Mouse (Mus musculus): Measurements from ENCODE around the gene Peg10. TPM values are rescaled to one million over a fixed set of nuclear protein-coding genes. Genes with fewer than 3 reads are reported as not detected.

Gene Peg10
- polyA plus RNA-seq, 1 experiment, result 23.0 TPM

DNA sequence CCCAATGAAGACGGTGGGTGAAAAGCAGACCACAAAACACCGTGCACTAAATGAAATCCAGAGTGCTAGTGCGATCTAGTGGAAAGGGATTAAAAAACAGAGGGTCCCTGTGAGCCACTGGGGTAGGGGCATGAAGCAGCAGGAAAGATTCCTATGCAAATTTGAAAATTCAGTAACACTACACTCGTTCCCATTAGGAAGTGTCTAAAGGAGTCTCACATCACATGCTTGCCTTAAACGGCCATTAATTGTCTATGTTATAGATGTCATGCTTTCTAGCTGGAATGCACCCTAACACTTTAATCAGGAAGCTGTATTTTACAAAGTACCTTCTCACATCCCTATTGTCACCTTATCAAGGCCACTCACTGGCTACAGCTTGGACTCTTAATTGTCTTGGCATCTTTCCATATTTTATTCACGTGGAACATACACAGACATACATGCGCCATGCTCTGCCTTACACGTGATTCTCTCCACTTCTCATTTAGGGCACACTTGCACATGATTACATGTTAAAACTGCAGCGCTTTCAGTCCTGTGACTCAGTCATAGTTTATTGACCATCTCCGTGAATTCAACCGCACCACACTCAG, 9.0 kb upstream of the Peg10 start:
- Histone ChIP-seq H3K36me3 (ENCODE audit: control insufficient read depth, insufficient read depth, low read length) (no peaks in the 10 kb centered on the region), H3K27ac (ENCODE audit: control insufficient read depth, insufficient read depth, low read depth, low read length) (no peak overlapping the region), H3K4me1 (ENCODE audit: control insufficient read depth, insufficient read depth, low read length) (no peaks in the 10 kb centered on the region), H3K27me3 (ENCODE audit: control insufficient read depth, insufficient read depth, low read length) (no peaks in the 10 kb centered on the region), H3K4me3 (ENCODE audit: control insufficient read depth, low read depth, low read length) (no peak overlapping the region)
- TF ChIP-seq CTCF (IDR thresholded peaks at IDR 0.05; ENCODE audit: control insufficient read depth, insufficient read depth, insufficient replicate concordance, low read depth, low read length) (no peak), POLR2A (IDR thresholded peaks at IDR 0.05; ENCODE audit: control insufficient read depth, low read depth, low read length) (no peak)

DNA sequence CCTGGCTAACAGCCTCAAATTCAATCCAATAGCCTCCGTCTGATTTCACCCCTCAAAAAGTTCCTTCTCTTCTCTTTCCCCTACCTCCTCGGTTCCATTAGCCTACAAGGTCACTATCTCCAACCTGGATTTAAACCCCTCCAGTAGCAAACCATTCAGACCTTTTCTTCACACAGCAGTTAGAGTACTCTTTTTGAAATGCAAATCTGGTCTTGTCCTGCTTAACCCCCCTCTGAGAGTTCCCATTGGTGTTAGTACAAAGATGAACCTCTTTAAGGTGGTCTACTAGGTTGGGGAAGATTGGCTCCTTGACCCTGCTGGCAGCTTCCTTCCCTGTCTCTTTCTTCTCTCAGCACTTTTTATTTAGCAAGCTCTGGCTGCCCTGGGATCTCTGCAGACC, 8.4 kb upstream of the Peg10 start:
- no peaks in the 10 kb centered on the region for H3K27me3 ChIP-seq (ENCODE audit: control insufficient read depth, insufficient read depth, low read length)
- H3K4me1 ChIP-seq (ENCODE audit: control insufficient read depth, insufficient read depth, low read length), result no peaks in the 10 kb centered on the region
- TF ChIP-seq CTCF (IDR thresholded peaks at IDR 0.05; ENCODE audit: control insufficient read depth, insufficient read depth, insufficient replicate concordance, low read depth, low read length) (no peak), POLR2A (IDR thresholded peaks at IDR 0.05; ENCODE audit: control insufficient read depth, low read depth, low read length) (no peak)
- H3K36me3 ChIP-seq (ENCODE audit: control insufficient read depth, insufficient read depth, low read length), result no peaks in the 10 kb centered on the region
- H3K27ac ChIP-seq (ENCODE audit: control insufficient read depth, insufficient read depth, low read depth, low read length), result no peak overlapping the region
- H3K4me3 ChIP-seq (ENCODE audit: control insufficient read depth, low read depth, low read length), result no peak overlapping the region

DNA sequence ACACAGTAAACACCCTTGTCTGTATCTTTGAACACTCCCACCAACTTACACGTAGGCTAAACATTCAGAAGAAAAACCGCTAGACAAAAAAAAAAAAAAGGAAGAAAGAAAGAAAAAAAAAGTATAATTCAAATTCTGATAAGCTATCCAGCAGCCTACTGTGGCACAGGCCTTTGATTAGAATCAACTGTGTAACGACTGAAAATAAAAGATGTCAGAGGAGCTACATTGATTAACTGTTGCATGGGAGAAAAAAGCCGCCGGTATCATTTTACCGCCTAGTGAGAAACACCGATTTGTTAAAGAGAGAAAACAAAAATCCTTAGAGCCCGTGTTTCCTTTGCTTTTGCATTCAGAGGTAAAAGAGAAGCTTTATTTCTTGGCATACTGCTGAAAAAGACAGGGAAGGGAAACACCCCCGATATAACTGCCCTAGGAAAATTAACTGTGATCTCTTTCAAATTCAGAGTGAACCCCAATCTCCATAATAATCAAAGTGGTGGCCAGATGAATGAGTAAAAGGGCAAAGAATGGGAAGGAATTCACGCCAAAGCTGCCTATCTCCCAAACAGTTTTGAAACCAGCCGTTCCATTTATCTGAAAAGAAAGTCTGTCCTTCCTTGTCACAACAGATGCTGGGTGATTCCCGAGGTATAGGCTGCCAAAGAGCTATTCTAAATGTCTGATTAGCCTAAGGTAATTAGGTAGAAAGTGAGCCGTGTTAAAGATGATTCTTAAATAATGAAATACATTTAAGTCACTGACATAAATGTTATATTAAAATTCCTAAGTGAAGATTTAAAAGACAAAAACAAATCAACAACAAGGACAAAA, 7.4 kb upstream of the Peg10 start:
- H3K27me3 ChIP-seq (ENCODE audit: control insufficient read depth, insufficient read depth, low read length), result no peaks in the 10 kb centered on the region
- no peaks in the 10 kb centered on the region for H3K4me1 ChIP-seq (ENCODE audit: control insufficient read depth, insufficient read depth, low read length)
- TF ChIP-seq CTCF (IDR thresholded peaks at IDR 0.05; ENCODE audit: control insufficient read depth, insufficient read depth, insufficient replicate concordance, low read depth, low read length), result no peak
- no peak for TF ChIP-seq POLR2A (IDR thresholded peaks at IDR 0.05; ENCODE audit: control insufficient read depth, low read depth, low read length)
- H3K27ac ChIP-seq (ENCODE audit: control insufficient read depth, insufficient read depth, low read depth, low read length), result no peak overlapping the region
- H3K36me3 ChIP-seq (ENCODE audit: control insufficient read depth, insufficient read depth, low read length), result no peaks in the 10 kb centered on the region
- no peak overlapping the region for H3K4me3 ChIP-seq (ENCODE audit: control insufficient read depth, low read depth, low read length)

DNA sequence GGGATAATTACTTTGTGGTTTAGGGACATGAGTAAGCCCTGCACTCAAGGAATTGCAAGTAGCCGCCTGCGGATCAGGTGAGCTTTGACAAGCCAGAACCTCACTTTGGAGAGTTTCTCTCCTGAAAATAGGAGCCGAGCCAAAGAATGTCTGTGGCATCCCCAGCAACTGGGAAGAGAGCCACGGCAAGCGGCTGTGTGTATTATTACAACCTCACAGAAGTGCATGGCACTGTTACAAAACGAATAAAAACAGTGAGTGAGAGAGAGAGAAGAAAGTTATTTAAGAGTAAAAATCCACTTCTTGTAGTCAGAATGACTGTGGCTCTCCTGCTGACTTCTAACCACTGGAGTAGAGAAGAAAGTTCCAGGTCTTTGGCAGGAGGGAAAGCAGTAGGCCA, 6.6 kb upstream of the Peg10 start:
- TF ChIP-seq POLR2A (IDR thresholded peaks at IDR 0.05; ENCODE audit: control insufficient read depth, low read depth, low read length) (no peak), CTCF (IDR thresholded peaks at IDR 0.05; ENCODE audit: control insufficient read depth, insufficient read depth, insufficient replicate concordance, low read depth, low read length) (no peak)
- H3K4me1 ChIP-seq (ENCODE audit: control insufficient read depth, insufficient read depth, low read length), result no peaks in the 10 kb centered on the region
- H3K4me3 ChIP-seq (ENCODE audit: control insufficient read depth, low read depth, low read length), result no peak overlapping the region
- no peaks in the 10 kb centered on the region for H3K36me3 ChIP-seq (ENCODE audit: control insufficient read depth, insufficient read depth, low read length)
- H3K27me3 ChIP-seq (ENCODE audit: control insufficient read depth, insufficient read depth, low read length), result no peaks in the 10 kb centered on the region
- no peak overlapping the region for H3K27ac ChIP-seq (ENCODE audit: control insufficient read depth, insufficient read depth, low read depth, low read length)

DNA sequence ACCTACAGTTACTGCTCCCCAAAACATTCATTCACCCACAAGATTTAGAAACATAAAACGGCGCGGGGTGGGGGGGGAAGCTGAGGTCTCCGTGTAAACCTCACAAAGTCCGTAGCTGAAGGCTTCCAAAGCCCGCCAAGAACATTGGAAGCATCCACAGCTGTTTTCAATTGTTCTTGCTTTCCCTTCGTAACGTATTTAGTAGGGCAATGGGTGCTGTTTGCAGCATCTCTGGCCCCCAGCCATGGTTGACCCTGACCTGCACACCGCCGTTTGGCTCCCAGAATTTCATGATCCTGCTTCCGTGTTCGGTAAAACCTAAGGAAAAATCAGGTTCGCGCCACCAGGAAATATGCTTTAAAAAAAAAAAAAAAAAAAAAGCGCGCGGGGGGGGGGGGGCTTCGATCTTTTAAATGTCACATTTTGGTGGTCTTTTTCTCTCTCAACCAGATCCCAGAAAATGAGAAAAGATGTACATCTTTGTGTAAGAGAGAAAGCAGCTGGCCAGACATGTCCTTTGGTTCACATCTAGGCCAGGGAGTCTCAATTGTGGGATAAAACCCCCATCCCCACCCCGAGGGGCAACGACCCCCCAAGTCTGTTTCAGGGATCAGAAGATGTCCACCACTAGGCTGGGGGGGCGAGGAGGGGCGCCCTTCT, 940 bp upstream of the Peg10 start:
- Histone ChIP-seq H3K27me3 (ENCODE audit: control insufficient read depth, insufficient read depth, low read length) (no peaks in the 10 kb centered on the region), H3K4me3 (ENCODE audit: control insufficient read depth, low read depth, low read length) (peak overlapping the region; percentile 81), H3K27ac (ENCODE audit: control insufficient read depth, insufficient read depth, low read depth, low read length) (no peak overlapping the region), H3K4me1 (ENCODE audit: control insufficient read depth, insufficient read depth, low read length) (peaks cover 18% of the 10 kb centered on the region), H3K36me3 (ENCODE audit: control insufficient read depth, insufficient read depth, low read length) (no peaks in the 10 kb centered on the region)
- no peak for TF ChIP-seq POLR2A (IDR thresholded peaks at IDR 0.05; ENCODE audit: control insufficient read depth, low read depth, low read length)
- TF ChIP-seq CTCF (IDR thresholded peaks at IDR 0.05; ENCODE audit: control insufficient read depth, insufficient read depth, insufficient replicate concordance, low read depth, low read length), result no peak

DNA sequence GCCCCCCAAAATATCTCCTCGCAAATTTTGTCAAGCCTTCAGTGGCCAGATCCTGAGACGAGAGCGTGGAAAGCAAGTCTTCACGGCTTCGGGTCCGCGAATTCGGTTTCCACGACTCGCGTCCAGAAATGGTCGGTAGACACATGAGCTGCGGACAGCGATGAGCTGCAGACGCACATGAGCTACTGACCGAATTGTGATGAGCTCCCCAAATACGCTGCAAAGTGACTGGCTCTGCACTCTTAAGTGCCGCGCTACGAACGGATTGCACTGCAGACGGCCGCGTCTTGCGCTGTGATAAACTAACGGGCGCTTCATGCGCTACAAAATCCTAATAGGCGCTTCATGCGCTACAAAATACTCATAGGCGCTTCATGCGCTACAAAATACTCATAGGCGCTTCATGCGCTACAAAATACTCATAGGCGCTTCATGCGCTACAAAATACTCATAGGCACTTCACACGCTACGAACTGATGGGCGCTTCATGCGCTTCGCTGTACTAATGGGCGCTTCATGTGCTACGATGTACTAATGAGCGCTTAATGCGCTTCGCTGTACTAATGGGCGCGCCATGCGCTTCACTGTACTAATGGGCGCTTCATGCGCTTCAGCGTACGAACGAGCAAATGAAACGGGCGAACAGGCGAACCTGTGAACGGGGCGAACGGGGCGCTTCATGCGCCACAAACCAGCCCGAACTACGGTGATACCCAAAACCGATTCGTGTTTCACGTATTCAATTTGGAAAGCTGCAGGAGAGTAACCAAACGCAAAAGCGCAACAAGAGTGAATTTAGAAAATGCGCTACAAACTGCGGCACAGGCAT, 785 bp downstream of the Peg10 start:
- H3K27ac ChIP-seq (ENCODE audit: control insufficient read depth, insufficient read depth, low read depth, low read length), result 0 out of 2 replicates have a peak overlapping the region, but pooled peaks have one; percentile 10
- no peak; the same call in 1 of the 2 replicates for TF ChIP-seq POLR2A (IDR thresholded peaks at IDR 0.05; ENCODE audit: control insufficient read depth, low read depth, low read length)
- H3K36me3 ChIP-seq (ENCODE audit: control insufficient read depth, insufficient read depth, low read length), result no peaks in the 10 kb centered on the region
- H3K4me1 ChIP-seq (ENCODE audit: control insufficient read depth, insufficient read depth, low read length), result peaks cover 18% of the 10 kb centered on the region
- no peaks in the 10 kb centered on the region for H3K27me3 ChIP-seq (ENCODE audit: control insufficient read depth, insufficient read depth, low read length)
- peak overlapping the region; percentile 69 for H3K4me3 ChIP-seq (ENCODE audit: control insufficient read depth, low read depth, low read length)
